Mouse (Mus musculus) midbrain, embryonic 14.5 days (tissue): ENCODE data around the gene Armt1. TPM values are rescaled to one million over a fixed set of nuclear protein-coding genes. Genes with fewer than 3 reads are reported as not detected.

Source experiments
- ATAC-seq: fragments of 200-750 bp; cut with Nextera tagmentation; 2 replicates; pipeline ENCODE4 v1.8.0; 2017; ENCODE audit warnings: moderate number of reproducible peaks, moderate library complexity; ENCODE audit not compliant: low FRiP score, low TSS enrichment
- DNase-seq: peaks from one replicate; pipeline ENCODE4 v3.0.0-alpha.2; 2015
- H3K27ac ChIP-seq: fragments of 300-500 bp; sonication (generic); replicated peaks from 2 replicates; pipeline ENCODE4 v1.5.1; 2014; ENCODE audit warnings: mild to moderate bottlenecking, low read depth, low read length, moderate library complexity
- H3K27me3 ChIP-seq: fragments of 300-500 bp; sonication (generic); 2 replicates; pipeline ENCODE4 v1.6.1; 2014; ENCODE audit warnings: low read length, control low read depth, mixed read lengths; ENCODE audit not compliant: control insufficient read depth, insufficient read depth
- H3K36me3 ChIP-seq: fragments of 300-500 bp; sonication (generic); 2 replicates; pipeline ENCODE4 v1.6.1; 2014; ENCODE audit warnings: low read length, control low read depth; ENCODE audit not compliant: control insufficient read depth, insufficient read depth
- H3K4me1 ChIP-seq: fragments of 300-500 bp; sonication (generic); 2 replicates; pipeline ENCODE4 v1.6.1; 2014; ENCODE audit warnings: mild to moderate bottlenecking, antibody characterized with exemption, low read length, control low read depth; ENCODE audit not compliant: control insufficient read depth, insufficient read depth
- H3K4me2 ChIP-seq: fragments of 300-500 bp; sonication (generic); 2 replicates; pipeline ENCODE4 v1.6.1; 2014; ENCODE audit warnings: mild to moderate bottlenecking, low read length, moderate library complexity
- H3K4me3 ChIP-seq: fragments of 300-500 bp; sonication (generic); replicated peaks from 2 replicates; pipeline ENCODE4 v1.5.1; 2014; ENCODE audit warnings: low read depth, low read length
- H3K9ac ChIP-seq: fragments of 300-500 bp; sonication (generic); replicated peaks from 2 replicates; pipeline ENCODE4 v1.6.1; 2014; ENCODE audit warnings: mild to moderate bottlenecking, low read length, moderate library complexity
- H3K9me3 ChIP-seq: fragments of 300-500 bp; sonication (generic); 2 replicates; pipeline ENCODE4 v1.6.1; 2016; ENCODE audit warnings: low read length, control low read depth, mixed read lengths; ENCODE audit not compliant: control insufficient read depth
- WGBS: fragments of 180-500 bp; shearing (Covaris S2); extraction: QIAGEN DNeasy Blood & Tissue Kit; methylation state at CpG from one replicate; pipeline ENCODE4 v1.1.7; 2014; 5-methylcytosine and 5-hydroxymethylcytosine counted together
- polyA plus RNA-seq: library from polyadenylated mRNA; unstranded; fragments of >200 nt; fragmentation: Nextera tagmentation; extraction: Ambion mirVana; gene quantifications from 2 replicates; pipeline ENCODE4 v1.2.1, GENCODE M21; 2014

Gene Armt1
- polyA plus RNA-seq, 1 experiment from 2014 or later, result 14.7 TPM

DNA sequence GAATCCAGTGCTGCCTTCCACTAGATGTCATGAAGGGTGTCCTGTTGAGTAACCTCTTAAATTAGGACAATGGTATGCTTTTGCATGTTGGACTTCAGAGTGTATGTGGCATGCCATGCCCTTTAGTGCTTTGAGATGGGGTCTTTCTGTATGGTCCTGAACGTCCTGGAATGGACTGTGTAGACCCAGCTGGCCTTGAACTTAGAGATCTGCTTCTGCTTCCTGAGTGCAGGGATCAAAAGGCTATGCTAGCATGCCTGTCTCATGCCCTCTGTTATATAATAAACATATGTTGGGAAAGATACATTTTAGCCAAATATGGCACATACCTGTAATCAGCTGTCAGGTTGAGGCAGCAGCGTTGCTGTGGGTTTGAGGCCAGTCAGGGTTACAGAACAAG, 41.7 kb upstream of the Armt1 start:
- DNase-seq (no peak), ATAC-seq (no peak)
- H3K9ac ChIP-seq, result no peak overlapping the region
- H3K27me3 ChIP-seq, result no peaks in the 10 kb centered on the region
- H3K4me2 ChIP-seq, result peak overlapping the region; percentile 90
- peaks cover 40% of the 10 kb centered on the region for H3K4me1 ChIP-seq
- H3K9me3 ChIP-seq, result no peaks in the 10 kb centered on the region
- no peak overlapping the region for H3K4me3 ChIP-seq
- H3K27ac ChIP-seq, result no peak overlapping the region
- H3K36me3 ChIP-seq, result 0 out of 2 replicates have a peak, but pooled peaks cover 7% of the 10 kb centered on the region
- 75% methylated on average over 2 of the region's 2 CpGs for WGBS

DNA sequence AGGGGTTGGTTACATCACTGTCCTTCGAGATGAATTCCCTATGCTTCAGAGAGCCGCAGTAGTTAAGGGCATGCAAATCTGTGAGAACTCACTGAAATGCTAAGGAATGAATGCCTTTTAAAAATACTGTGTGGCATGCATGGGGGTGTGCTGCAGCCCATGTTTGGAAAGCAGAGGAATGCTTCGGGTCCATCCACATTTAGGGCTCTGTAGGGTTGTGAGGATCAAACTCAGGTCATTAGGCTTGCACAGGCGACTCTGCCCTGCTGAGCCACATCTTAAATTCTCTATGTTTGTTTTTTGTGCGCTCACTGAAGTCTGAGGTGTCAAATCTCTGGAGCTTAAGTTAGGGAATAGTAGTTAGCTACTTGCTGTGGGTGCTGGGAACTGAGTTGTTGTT, 41.2 kb upstream of the Armt1 start:
- 0 out of 2 replicates have a peak, but pooled peaks cover 7% of the 10 kb centered on the region for H3K36me3 ChIP-seq
- H3K4me2 ChIP-seq, result peak overlapping the region; percentile 1; the same call in 1 of the 2 replicates
- no peak overlapping the region for H3K9ac ChIP-seq
- H3K4me3 ChIP-seq, result no peak overlapping the region
- no peaks in the 10 kb centered on the region for H3K9me3 ChIP-seq
- DNase-seq (no peak), ATAC-seq (no peak)
- H3K4me1 ChIP-seq, result peaks cover 38% of the 10 kb centered on the region
- no peaks in the 10 kb centered on the region for H3K27me3 ChIP-seq
- H3K27ac ChIP-seq, result no peak overlapping the region
- 77% methylated on average over 5 of the region's 5 CpGs for WGBS

DNA sequence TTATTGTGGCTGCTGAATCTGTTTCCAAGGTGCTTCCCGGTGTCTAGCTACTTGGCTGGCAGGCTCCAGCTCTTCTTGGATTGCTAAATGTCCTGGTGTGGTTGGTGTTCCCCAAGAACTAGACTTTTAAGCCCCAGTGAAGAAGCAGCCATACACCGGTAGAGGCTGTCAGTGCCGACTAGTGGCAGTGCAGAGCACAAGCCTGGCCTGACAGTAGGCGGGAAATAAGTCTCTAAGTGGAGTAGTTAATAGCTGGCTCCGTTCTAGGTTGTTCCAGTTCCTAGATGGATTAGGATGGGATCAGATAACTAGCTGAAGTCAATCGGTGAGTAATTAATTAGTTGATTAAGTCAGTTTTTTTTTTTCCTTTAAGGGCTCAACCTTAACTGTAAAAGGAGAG, 40.4 kb upstream of the Armt1 start:
- WGBS, result 58% methylated on average over 6 of the region's 6 CpGs
- no peak overlapping the region for H3K9ac ChIP-seq
- no peak overlapping the region for H3K27ac ChIP-seq
- ATAC-seq (no peak), DNase-seq (peak; percentile 46)
- H3K4me1 ChIP-seq, result peaks cover 38% of the 10 kb centered on the region
- H3K36me3 ChIP-seq, result peaks cover 9% of the 10 kb centered on the region; the same call in 1 of the 2 replicates
- H3K9me3 ChIP-seq, result no peaks in the 10 kb centered on the region
- no peaks in the 10 kb centered on the region for H3K27me3 ChIP-seq
- no peak overlapping the region for H3K4me3 ChIP-seq
- H3K4me2 ChIP-seq, result no peak overlapping the region

DNA sequence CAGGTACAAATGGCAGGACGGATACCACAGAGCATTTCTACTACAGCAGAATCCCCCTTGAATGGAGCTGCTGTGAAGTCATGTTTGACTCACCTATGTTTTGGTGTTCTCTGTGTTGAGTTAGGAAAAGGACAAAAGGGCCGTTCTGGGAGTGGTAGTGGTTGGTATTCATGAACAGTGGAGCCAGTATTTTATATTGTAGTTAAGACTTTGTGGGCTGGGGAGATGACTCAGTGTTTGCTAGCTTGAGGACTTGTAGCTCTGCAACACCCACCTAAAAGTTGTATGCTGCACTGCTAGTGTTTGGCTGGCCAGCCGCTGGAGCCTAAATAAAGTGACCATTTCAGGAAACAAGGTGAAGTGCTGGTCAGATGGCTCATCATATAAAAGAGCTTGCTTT, 36.9 kb upstream of the Armt1 start:
- Histone ChIP-seq H3K4me1 (peaks cover 20% of the 10 kb centered on the region), H3K9me3 (no peaks in the 10 kb centered on the region), H3K4me3 (no peak overlapping the region), H3K36me3 (peaks cover 25% of the 10 kb centered on the region; the same call in 1 of the 2 replicates), H3K27me3 (no peaks in the 10 kb centered on the region), H3K27ac (no peak overlapping the region), H3K9ac (no peak overlapping the region), H3K4me2 (no peak overlapping the region)
- 95% methylated on average over 3 of the region's 3 CpGs for WGBS
- no peak for ATAC-seq
- DNase-seq, result no peak

DNA sequence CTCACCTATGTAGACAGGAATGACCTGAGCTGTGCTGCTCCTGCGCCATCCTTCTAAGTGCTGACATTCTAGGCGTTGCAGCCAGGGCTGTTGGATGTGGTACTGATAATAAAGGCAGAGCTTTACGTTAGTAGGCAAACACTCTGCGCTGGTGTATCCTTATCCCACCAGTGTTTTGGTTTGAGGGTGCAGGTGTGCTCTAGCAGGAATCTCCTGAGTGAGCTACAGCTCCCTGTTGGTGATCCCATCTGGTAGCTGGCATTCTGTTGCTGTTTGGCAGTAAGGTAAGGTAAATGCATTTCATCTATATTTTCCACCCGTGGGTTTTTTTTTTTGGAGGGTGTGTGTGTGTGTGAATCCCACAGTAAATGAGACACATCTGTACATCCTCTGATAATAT, 34.2 kb upstream of the Armt1 start:
- ATAC-seq (no peak), DNase-seq (no peak)
- Histone ChIP-seq H3K9me3 (no peaks in the 10 kb centered on the region), H3K9ac (no peak overlapping the region), H3K4me1 (0 out of 2 replicates have a peak, but pooled peaks cover under 1% of the 10 kb centered on the region), H3K4me3 (no peak overlapping the region), H3K27me3 (no peaks in the 10 kb centered on the region), H3K4me2 (no peak overlapping the region), H3K27ac (no peak overlapping the region), H3K36me3 (peaks cover 32% of the 10 kb centered on the region)
- 93% methylated on average over 5 of the region's 5 CpGs for WGBS

DNA sequence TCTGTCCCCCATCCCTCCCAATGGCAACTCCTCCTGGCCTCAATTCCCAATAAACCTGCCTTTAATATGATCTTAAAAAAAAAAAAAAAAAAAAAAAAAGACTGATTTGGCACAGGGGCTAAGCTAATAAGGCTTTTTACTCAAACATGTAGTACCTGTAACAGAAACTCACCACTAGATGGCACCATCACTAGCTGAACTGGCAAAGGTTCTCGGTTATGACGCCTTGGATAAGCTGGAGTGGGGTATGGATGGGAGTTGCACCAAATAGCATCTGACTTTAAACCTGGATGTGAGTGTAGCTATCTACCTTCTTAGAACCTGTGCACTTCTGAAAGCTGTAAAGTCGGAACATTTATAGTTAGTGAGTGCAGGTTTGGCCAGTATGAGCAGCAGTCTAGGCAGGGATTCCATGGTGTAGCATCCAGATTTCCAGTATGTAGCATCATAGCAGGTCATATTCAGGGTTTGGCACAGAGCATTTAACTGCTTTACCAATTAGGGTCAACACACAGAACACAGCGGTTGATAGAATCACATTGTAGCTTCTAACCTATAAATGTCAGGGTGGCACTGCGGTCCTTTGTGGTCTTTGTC, 27.3 kb upstream of the Armt1 start:
- DNase-seq (peak; percentile 91), ATAC-seq (peak; percentile 67; the same call in 1 of the 2 replicates)
- Histone ChIP-seq H3K4me2 (no peak overlapping the region), H3K9me3 (no peaks in the 10 kb centered on the region), H3K36me3 (peaks cover 32% of the 10 kb centered on the region), H3K27me3 (no peaks in the 10 kb centered on the region), H3K9ac (no peak overlapping the region), H3K4me1 (no peaks in the 10 kb centered on the region), H3K27ac (no peak overlapping the region), H3K4me3 (no peak overlapping the region)
- 58% methylated on average over 5 of the region's 5 CpGs for WGBS

DNA sequence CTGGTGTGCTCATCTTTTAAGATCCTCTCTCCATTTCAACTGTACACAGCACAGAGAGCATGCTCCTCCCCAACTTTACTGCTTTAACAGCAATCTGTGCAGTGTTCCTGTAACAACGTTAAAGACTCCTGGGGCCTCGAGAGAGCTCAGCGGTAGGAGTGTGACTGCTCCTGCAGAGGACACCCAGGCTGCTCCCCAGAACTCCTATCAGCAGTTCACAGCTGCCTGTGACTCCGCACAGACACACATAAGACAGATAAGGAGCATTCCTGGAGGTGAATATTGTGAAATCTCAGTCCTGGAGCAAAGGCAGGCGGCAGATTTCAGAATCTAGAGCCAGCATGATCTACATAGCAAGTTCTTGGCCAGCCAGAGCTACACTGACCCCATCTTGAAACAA, 26.8 kb upstream of the Armt1 start:
- Histone ChIP-seq H3K9me3 (no peaks in the 10 kb centered on the region), H3K4me3 (no peak overlapping the region), H3K4me2 (no peak overlapping the region), H3K27me3 (no peaks in the 10 kb centered on the region), H3K27ac (no peak overlapping the region), H3K36me3 (peaks cover 36% of the 10 kb centered on the region), H3K4me1 (no peaks in the 10 kb centered on the region), H3K9ac (no peak overlapping the region)
- ATAC-seq, result 0 out of 2 replicates have a peak, but pooled peaks have one; percentile 9
- DNase-seq, result no peak
- 90% methylated on average over 5 of the region's 5 CpGs for WGBS

DNA sequence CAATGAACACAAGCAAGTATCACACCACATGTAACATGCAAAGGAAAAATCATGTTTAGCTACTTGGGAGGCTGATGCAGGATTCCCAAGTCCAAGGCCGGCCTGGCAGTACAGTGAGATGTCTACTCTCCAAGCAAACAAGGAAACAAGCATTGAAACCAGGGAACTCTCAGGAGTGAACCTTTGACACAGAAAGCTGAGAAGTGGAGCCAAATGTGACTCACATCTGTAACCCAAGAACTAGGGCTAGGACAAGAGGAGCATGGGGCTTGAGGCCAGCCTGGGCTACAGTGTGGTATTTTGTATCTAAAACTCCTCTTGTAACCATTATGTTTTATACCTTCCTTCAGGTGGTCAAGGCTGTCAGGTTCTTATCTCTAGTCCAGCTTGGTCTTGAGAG, 25.1 kb upstream of the Armt1 start:
- no peak overlapping the region for H3K27ac ChIP-seq
- ATAC-seq (no peak), DNase-seq (no peak)
- no peaks in the 10 kb centered on the region for H3K4me1 ChIP-seq
- H3K36me3 ChIP-seq, result peaks cover 43% of the 10 kb centered on the region
- H3K4me2 ChIP-seq, result no peak overlapping the region
- no peak overlapping the region for H3K9ac ChIP-seq
- H3K4me3 ChIP-seq, result no peak overlapping the region
- H3K27me3 ChIP-seq, result no peaks in the 10 kb centered on the region
- 90% methylated on average over 1 of the region's 1 CpGs for WGBS
- no peaks in the 10 kb centered on the region for H3K9me3 ChIP-seq

DNA sequence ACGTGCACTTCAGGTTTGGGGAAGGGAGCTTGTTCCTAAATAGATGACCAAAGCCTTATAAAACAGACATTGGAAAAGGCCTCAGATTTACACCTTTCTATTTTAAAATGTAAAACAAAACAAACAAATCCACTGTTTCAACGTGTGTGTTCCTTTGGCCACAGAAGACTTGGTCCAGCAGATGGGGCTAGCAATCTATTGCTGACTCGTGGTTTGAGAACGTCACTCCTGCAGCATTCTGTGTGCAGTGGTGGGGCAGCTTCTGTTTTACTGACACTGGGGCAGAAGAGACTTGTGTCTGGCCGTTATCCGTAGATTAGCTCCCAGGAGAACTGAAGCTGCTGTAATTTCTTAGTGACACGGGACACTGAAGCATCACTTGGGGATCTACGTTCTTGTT, 7.0 kb upstream of the Armt1 start:
- DNase-seq (no peak), ATAC-seq (no peak)
- H3K4me1 ChIP-seq, result no peaks in the 10 kb centered on the region
- H3K9me3 ChIP-seq, result no peaks in the 10 kb centered on the region
- no peak overlapping the region for H3K27ac ChIP-seq
- H3K9ac ChIP-seq, result no peak overlapping the region
- H3K27me3 ChIP-seq, result no peaks in the 10 kb centered on the region
- peaks cover 59% of the 10 kb centered on the region for H3K36me3 ChIP-seq
- H3K4me2 ChIP-seq, result no peak overlapping the region
- H3K4me3 ChIP-seq, result no peak overlapping the region
- 80% methylated on average over 8 of the region's 8 CpGs for WGBS
